Mouse (Mus musculus) ovary, postnatal 10 days (tissue): ENCODE results near the gene Svs5.

ENCODE experiments used
- DNase-seq: peaks from one replicate; pipeline ENCODE4 v3.0.0; 2022; ENCODE audit warnings: low spot score

Svs5 gene

GRCm38 (mm10) chr2:164377478-164378426 lies 45.2 kb downstream of the Svs5 start:
- no peak for DNase-seq

GRCm38 (mm10) chr2:164381726-164382125 lies 49.2 kb downstream of the Svs5 start:
- DNase-seq: no peak

- DNase-seq: no peak
These were observed 50.4 kb downstream of the Svs5 start for GRCm38 (mm10) chr2:164382971-164383370.
